Mouse (Mus musculus): ENCODE data around the gene Jarid2.

DNA sequence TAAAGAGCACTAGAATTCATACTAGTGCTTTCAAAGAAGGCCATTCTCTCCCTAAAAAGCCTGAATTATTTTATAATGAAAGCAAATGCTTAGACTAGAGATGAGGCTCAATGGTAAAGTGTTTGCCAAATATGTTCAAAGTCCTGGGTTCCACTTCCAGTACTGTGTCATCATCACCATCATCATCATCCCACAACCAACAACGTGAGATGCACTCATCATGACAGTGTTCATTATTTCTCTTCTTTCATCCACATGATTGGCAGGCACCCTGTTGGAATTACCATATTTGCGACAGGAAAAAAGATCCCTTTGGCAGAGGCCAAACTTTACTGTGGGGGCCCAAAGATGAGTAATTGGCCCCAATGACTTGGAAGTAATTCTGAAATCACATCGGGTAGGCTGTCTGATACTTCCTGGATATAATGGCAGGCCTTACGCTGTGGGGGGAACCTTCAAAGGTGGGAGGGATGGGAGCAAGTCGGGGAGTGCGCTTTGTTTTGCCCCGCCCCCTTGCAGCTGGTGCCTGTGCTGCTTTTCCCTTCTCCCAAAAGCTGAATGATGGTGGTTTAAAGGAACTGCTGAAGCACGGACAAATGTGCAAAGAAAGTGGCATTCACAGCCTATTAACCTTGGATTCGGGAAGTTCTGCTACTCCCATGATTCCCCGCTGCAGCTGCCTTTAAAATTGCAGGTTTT, 13.9 kb upstream of the Jarid2 start:
- no peak for TF ChIP-seq EP300 (IDR thresholded peaks at IDR 0.05)
- no peak for TF ChIP-seq CTCF (IDR thresholded peaks at IDR 0.05)

All from lung, postnatal 0 days (tissue).